Mouse (Mus musculus): ENCODE measurements around the gene Cryz.

DNA sequence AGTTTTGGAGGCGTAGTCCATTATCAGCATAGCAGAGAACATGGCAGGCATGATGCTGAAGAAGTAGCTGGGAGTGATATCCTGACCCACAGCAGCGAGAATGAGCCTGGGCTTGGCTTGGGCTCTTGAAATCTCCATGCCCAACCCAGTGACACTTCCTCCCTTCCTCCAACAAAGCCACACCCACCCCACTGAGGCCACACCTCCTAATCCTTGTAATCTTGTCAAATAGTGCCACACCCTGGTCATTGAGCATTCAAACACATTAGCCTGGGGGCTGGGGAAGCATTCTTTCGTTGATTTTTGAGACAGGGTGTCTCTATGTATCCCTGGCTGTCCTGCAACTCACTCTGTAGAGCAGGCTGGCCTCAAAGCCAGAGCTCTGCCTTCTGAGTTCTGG, 15.4 kb downstream of the Cryz start:
- TF ChIP-seq CTCF (IDR thresholded peaks at IDR 0.05) = no peak
- no peak for TF ChIP-seq POLR2A (IDR thresholded peaks at IDR 0.05; ENCODE audit: insufficient read depth, low read depth, low read length)
- no peak for TF ChIP-seq EP300 (IDR thresholded peaks at IDR 0.05; ENCODE audit: insufficient read depth, low read depth, low read length)
